ENCODE assay signal across 8 mouse cellular contexts in the genomic region with DNA sequence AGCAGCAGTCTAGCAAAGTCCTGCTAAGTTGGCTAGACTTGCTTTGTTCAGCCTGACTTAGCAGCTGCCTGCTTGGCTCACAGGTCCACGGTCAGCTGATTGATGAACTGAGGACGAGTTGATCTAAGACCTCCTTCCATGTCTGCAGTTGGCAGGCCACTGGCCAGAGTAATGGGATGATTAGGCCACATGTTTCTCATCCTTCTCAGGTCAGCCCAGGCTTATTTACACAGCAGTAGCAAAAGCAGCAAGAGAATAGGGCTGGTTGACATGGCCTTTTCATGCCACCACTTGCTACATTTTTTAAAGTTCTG. TPM values are rescaled to one million over a fixed set of nuclear protein-coding genes. Genes with fewer than 3 reads are reported as not detected.
DNase-seq lines count a peak whose midpoint lies in the region; ATAC-seq and TF ChIP-seq lines count a peak whose summit lies in the region.

No protein-coding gene starts in this region.

- TF ChIP-seq RAD21 in MEL (IDR thresholded peaks at IDR 0.05; ENCODE audit: low read depth, low read length): no peak

- no peaks in the 10 kb centered on the region for H3K9me3 ChIP-seq in MEL (replicated peaks; ENCODE audit: insufficient read depth, low read length)

- DNase-seq in heart, adult 18-20 months: peak; percentile 30 to 35
- DNase-seq in heart, adult 8-10 months (ENCODE audit: low spot score): no peak
- no peak for DNase-seq in MEL (ENCODE audit: low read depth, low spot score)
- DNase-seq in heart, postnatal 36 days: peak; percentile 7 to 20
- peak; percentile 15 for DNase-seq in lung, adult 2 months
- DNase-seq in cerebellum, adult 18-20 months: no peak
- DNase-seq in spleen, adult 12 weeks (ENCODE audit: low spot score): no peak

- 49% methylated on average over 2 of the region's 2 CpGs for WGBS in lung, adult 2 months

- 0 out of 2 replicates have a peak, but pooled peaks cover 1% of the 10 kb centered on the region for H3K79me2 ChIP-seq in MEL (ENCODE audit: control insufficient read depth, insufficient read depth, low read length, poor library complexity)

- no peak for ATAC-seq in activated CD4-positive, CD25-positive, alpha-beta regulatory T cell, adult 4 months

- no peak overlapping the region for H3K27ac ChIP-seq in MEL (ENCODE audit: control insufficient read depth, low read depth, low read length)

- intact Hi-C loops in heart, postnatal 36 days (cut with DNase I): no loop called here

- H3K4me3 ChIP-seq in MEL (ENCODE audit: control insufficient read depth in 1 of 2, insufficient read depth in 1 of 2, low read depth in 2 of 2, low read length in 2 of 2): no peak overlapping the region
- no peak overlapping the region for H3K4me3 ChIP-seq in lung, adult 2 months (replicated peaks; ENCODE audit: extremely low read depth, low read depth, low read length)

- H3K27me3 ChIP-seq in MEL (ENCODE audit: control insufficient read depth in 1 of 2, insufficient read depth in 2 of 2, low read length in 2 of 2): no peaks in the 10 kb centered on the region

- no peak for TF ChIP-seq POLR2A in MEL (IDR thresholded peaks at IDR 0.05; ENCODE audit: control insufficient read depth in 1 of 2, insufficient read depth in 1 of 2, low read depth in 1 of 2, low read length in 2 of 2, poor library complexity in 1 of 2)
- TF ChIP-seq POLR2A in lung, adult 2 months (IDR thresholded peaks at IDR 0.05; ENCODE audit: borderline replicate concordance, extremely low read depth, low read depth, low read length): no peak

- peaks cover 10 to 11% of the 10 kb centered on the region in 2 experiments for H3K4me1 ChIP-seq in MEL (ENCODE audit: control insufficient read depth in 1 of 2, insufficient read depth in 2 of 2, low read length in 2 of 2)
- H3K4me1 ChIP-seq in lung, adult 2 months (ENCODE audit: control insufficient read depth, insufficient read depth, low read length): no peaks in the 10 kb centered on the region; the same call in 1 of the 2 replicates

- no peak overlapping the region for H3K9ac ChIP-seq in MEL (ENCODE audit: control insufficient read depth, low read depth, low read length, poor library complexity, severe bottlenecking)

- peaks cover 0 to 20% of the 10 kb centered on the region in 2 experiments; a peak in 3 of 4 replicates for H3K36me3 ChIP-seq in MEL (ENCODE audit: control insufficient read depth in 1 of 2, insufficient read depth in 2 of 2, low read length in 2 of 2)

- TF ChIP-seq EP300 in MEL (IDR thresholded peaks at IDR 0.05; ENCODE audit: low read depth in 1 of 2, low read length in 2 of 2): no peak

- TF ChIP-seq CTCF in MEL (IDR thresholded peaks at IDR 0.05 in 2 of 3, conservative IDR thresholded peaks at IDR 0.05 in 1 of 3; ENCODE audit: control insufficient read depth in 1 of 3, insufficient read depth in 1 of 3, low read depth in 2 of 3, low read length in 3 of 3, poor library complexity in 1 of 3, severe bottlenecking in 1 of 3): no peak
- no peak for TF ChIP-seq CTCF in lung, adult 2 months (IDR thresholded peaks at IDR 0.05; ENCODE audit: insufficient read depth, low read length)

TF ChIP-seq in MEL, 35 proteins besides CTCF, POLR2A, EP300 and RAD21:
- TF ChIP-seq RCOR1 (IDR thresholded peaks at IDR 0.05; ENCODE audit: low read depth, low read length): no peak
- TF ChIP-seq POLR2AphosphoS2 (IDR thresholded peaks at IDR 0.05; ENCODE audit: low read length): 0 out of 2 replicates have a peak, but pooled peaks have one; percentile 19

RNA-seq across cellular contexts. Expression of gene Fbxo30, which starts 24.9 kb away (rescaled TPM):
- 10 to 100 TPM; 33.1 to 35.1 TPM for total RNA-seq in heart, adult 18-20 months (2021)
- total RNA-seq in heart, adult 8-10 months (2022): 10 to 100 TPM; 21.6 to 28.6 (median 24.9) TPM
- total RNA-seq in MEL (2012; rRNA removed): 10.1 and 12.2 TPM in 2 replicates
- 10 to 100 TPM in 1 of 2 experiments, not detected in 1; 10.8 TPM for polyA plus RNA-seq in MEL (2012; ENCODE audit: insufficient read depth in 1 of 2, insufficient read length in 2 of 2, low read depth in 1 of 2, low replicate concordance in 2 of 2, missing spikeins in 1 of 2)
- total RNA-seq in heart, postnatal 36 days (2021): 10 to 100 TPM; 26.1 to 33.5 TPM
- polyA plus RNA-seq in lung, adult 2 months (2012; rRNA removed): 4.4 and 5.2 TPM in 2 replicates
- 1 to 10 TPM; 1.1 to 1.5 TPM for polyA plus RNA-seq in activated CD4-positive, CD25-positive, alpha-beta regulatory T cell, adult 4 months (2017; shearing (Covaris generic))

RNA-seq across cellular contexts. Expression of gene Epm2a, which starts 37.2 kb away (rescaled TPM):
- total RNA-seq in heart, adult 18-20 months (2021): 10 to 100 TPM; 37.5 to 40.5 TPM
- total RNA-seq in heart, adult 8-10 months (2022): 10 to 100 TPM; 36.9 to 42.7 (median 41.1) TPM
- 0.29 and 0.31 TPM in 2 replicates for total RNA-seq in MEL (2012; rRNA removed)
- under 1 TPM in 1 of 2 experiments, not detected in 1; 0.25 TPM for polyA plus RNA-seq in MEL (2012; ENCODE audit: insufficient read depth in 1 of 2, insufficient read length in 2 of 2, low read depth in 1 of 2, low replicate concordance in 2 of 2, missing spikeins in 1 of 2)
- total RNA-seq in heart, postnatal 36 days (2021): 10 to 100 TPM; 31.7 to 34.6 TPM
- polyA plus RNA-seq in lung, adult 2 months (2012; rRNA removed): 9.1 and 10.0 TPM in 2 replicates
- polyA plus RNA-seq in activated CD4-positive, CD25-positive, alpha-beta regulatory T cell, adult 4 months (2017; shearing (Covaris generic)): not detected

Comparison
In these comparisons a context has a peak if more than half of its experiments do, and no peak if none do; other contexts are left out.
1. DNase-seq: peak in heart, adult 18-20 months (2 of 2), heart, postnatal 36 days (2 of 2) and lung, adult 2 months (single experiment); none in heart, adult 8-10 months (single experiment), MEL (single experiment), cerebellum, adult 18-20 months (0 of 2) and spleen, adult 12 weeks (single experiment).
2. RNA of gene Epm2a, which starts 37.2 kb away (total RNA-seq): 36.9 to 42.7 TPM in heart, adult 8-10 months, 37.5 to 40.5 TPM in heart, adult 18-20 months and 31.7 to 34.6 TPM in heart, postnatal 36 days; 0.29 to 0.31 TPM in MEL; every median in the first group is over 10 times any median in the second.